Mouse (Mus musculus) intestine, embryonic 15.5 days (tissue): ENCODE results near the gene Rdm1. TPM values are rescaled to one million over a fixed set of nuclear protein-coding genes. Genes with fewer than 3 reads are reported as not detected.
A peak's percentile ranks its signal among the peaks of the same experiment; 100 is the strongest.
"Not testable (repeated sequence)": the region's sequence is repeated elsewhere in the genome, so short reads cannot be mapped to it uniquely, and the experiment has no call there.

ENCODE experiments used
- ATAC-seq: fragments of 200-750 bp; cut with Nextera tagmentation; 2 replicates; pipeline ENCODE4 v1.8.0; 2017; ENCODE audit warnings: moderate TSS enrichment, moderate library complexity
- H3K27ac ChIP-seq: fragments of 300-500 bp; sonication (generic); 2 replicates; pipeline ENCODE4 v1.5.1; 2015; ENCODE audit warnings: mild to moderate bottlenecking, inconsistent platforms
- H3K27me3 ChIP-seq: fragments of 300-500 bp; sonication (generic); replicated peaks from 2 replicates; pipeline ENCODE4 v1.6.1; 2015; ENCODE audit warnings: inconsistent platforms
- H3K36me3 ChIP-seq: fragments of 300-500 bp; sonication (generic); 2 replicates; pipeline ENCODE4 v1.6.1; 2015; ENCODE audit warnings: inconsistent platforms
- H3K4me1 ChIP-seq: fragments of 300-500 bp; sonication (generic); replicated peaks from 2 replicates; pipeline ENCODE4 v1.6.1; 2015; ENCODE audit warnings: inconsistent platforms
- H3K4me2 ChIP-seq: fragments of 300-500 bp; sonication (generic); replicated peaks from 2 replicates; pipeline ENCODE4 v1.6.1; 2015; ENCODE audit warnings: mild to moderate bottlenecking, inconsistent platforms
- H3K4me3 ChIP-seq: fragments of 300-500 bp; sonication (generic); replicated peaks from 2 replicates; pipeline ENCODE4 v1.5.1; 2015; ENCODE audit warnings: inconsistent platforms
- H3K9ac ChIP-seq: fragments of 300-500 bp; sonication (generic); 2 replicates; pipeline ENCODE4 v1.6.1; 2015; ENCODE audit warnings: inconsistent platforms
- H3K9me3 ChIP-seq: fragments of 300-500 bp; sonication (generic); 2 replicates; pipeline ENCODE4 v1.6.1; 2016; ENCODE audit warnings: inconsistent platforms
- WGBS: fragments of 180-500 bp; shearing (Covaris S2); methylation state at CpG from one replicate; pipeline ENCODE4 v1.1.7; 2015; 5-methylcytosine and 5-hydroxymethylcytosine counted together
- polyA plus RNA-seq: library from polyadenylated mRNA; unstranded; fragments of >200 nt; fragmentation: Nextera tagmentation; extraction: Ambion mirVana; gene quantifications from 2 replicates; pipeline ENCODE4 v1.2.1, GENCODE M21; 2015

Gene Rdm1
- polyA plus RNA-seq, 1 experiment from 2014 or later, result 34.5 TPM

GRCm38 (mm10) chr11:101645411-101646282, 18.7 kb downstream of the Rdm1 start:
- Histone ChIP-seq H3K9ac (peak overlapping the region; percentile 37), H3K27ac (peak overlapping the region; percentile 84), H3K4me3 (peak overlapping the region; percentile 28), H3K4me2 (peak overlapping the region; percentile 57)
- ATAC-seq, result peak; percentile 82
- not testable (repeated sequence) for H3K9me3 ChIP-seq, H3K4me1 ChIP-seq, H3K27me3 ChIP-seq, H3K36me3 ChIP-seq
- under 1% methylated on average over 44 of the region's 56 CpGs for WGBS

- peak overlapping the region; percentile 84 for H3K27ac ChIP-seq
- H3K4me1 ChIP-seq, ATAC-seq, H3K27me3 ChIP-seq, H3K36me3 ChIP-seq, H3K9me3 ChIP-seq: not testable (repeated sequence)
- H3K4me2 ChIP-seq, result peak overlapping the region; percentile 57
- peak overlapping the region; percentile 37 for H3K9ac ChIP-seq
- WGBS, result 11% methylated on average over 16 of the region's 16 CpGs
- H3K4me3 ChIP-seq, result peak overlapping the region; percentile 28
Measured at GRCm38 (mm10) chr11:101646283-101646794, 19.3 kb downstream of the Rdm1 start.

GRCm38 (mm10) chr11:101647093-101647492, 20.1 kb downstream of the Rdm1 start:
- not testable (repeated sequence) for H3K4me2 ChIP-seq, ATAC-seq, H3K27me3 ChIP-seq, H3K9ac ChIP-seq, H3K9me3 ChIP-seq, H3K36me3 ChIP-seq, H3K27ac ChIP-seq, H3K4me1 ChIP-seq, H3K4me3 ChIP-seq
- 91% methylated on average over 10 of the region's 10 CpGs for WGBS

GRCm38 (mm10) chr11:101656356-101656755, 29.4 kb downstream of the Rdm1 start:
- no peak for ATAC-seq
- 0 out of 2 replicates have a peak, but pooled peaks cover 4% of the 10 kb centered on the region for H3K27me3 ChIP-seq
- no peak overlapping the region for H3K27ac ChIP-seq
- H3K9me3 ChIP-seq, result no peaks in the 10 kb centered on the region
- peaks cover 4% of the 10 kb centered on the region; the same call in 1 of the 2 replicates for H3K4me1 ChIP-seq
- no peak overlapping the region for H3K9ac ChIP-seq
- H3K4me2 ChIP-seq, result no peak overlapping the region
- H3K36me3 ChIP-seq, result no peaks in the 10 kb centered on the region
- no peak overlapping the region for H3K4me3 ChIP-seq
- 84% methylated on average over 4 of the region's 4 CpGs for WGBS

GRCm38 (mm10) chr11:101657528-101657885, 30.5 kb downstream of the Rdm1 start:
- Histone ChIP-seq H3K9me3 (no peaks in the 10 kb centered on the region), H3K27ac (peak overlapping the region; percentile 87), H3K27me3 (0 out of 2 replicates have a peak, but pooled peaks cover 4% of the 10 kb centered on the region), H3K4me3 (0 out of 2 replicates have a peak overlapping the region, but pooled peaks have one; percentile 7), H3K36me3 (no peaks in the 10 kb centered on the region), H3K4me2 (peak overlapping the region; percentile 53), H3K9ac (peak overlapping the region; percentile 47), H3K4me1 (peaks cover 4% of the 10 kb centered on the region; the same call in 1 of the 2 replicates)
- ATAC-seq, result peak; percentile 48
- 5% methylated on average over 3 of the region's 3 CpGs for WGBS

GRCm38 (mm10) chr11:101657886-101658750, 31.1 kb downstream of the Rdm1 start:
- under 1% methylated on average over 38 of the region's 40 CpGs for WGBS
- H3K4me2 ChIP-seq, result peak overlapping the region; percentile 53
- not testable (repeated sequence) for H3K9me3 ChIP-seq, H3K4me1 ChIP-seq, H3K36me3 ChIP-seq, H3K27me3 ChIP-seq
- H3K9ac ChIP-seq, result peak overlapping the region; percentile 47
- peak overlapping the region; percentile 87 for H3K27ac ChIP-seq
- 0 out of 2 replicates have a peak overlapping the region, but pooled peaks have one; percentile 7 for H3K4me3 ChIP-seq
- ATAC-seq, result peak; percentile 94

- H3K4me1 ChIP-seq, result peaks cover 4% of the 10 kb centered on the region; the same call in 1 of the 2 replicates
- H3K4me3 ChIP-seq, result no peak overlapping the region
- 26% methylated on average over 10 of the region's 10 CpGs for WGBS
- peak; percentile 21 for ATAC-seq
- H3K9me3 ChIP-seq, result no peaks in the 10 kb centered on the region
- no peaks in the 10 kb centered on the region for H3K27me3 ChIP-seq
- H3K27ac ChIP-seq, result peak overlapping the region; percentile 80
- H3K9ac ChIP-seq, result no peak overlapping the region
- no peaks in the 10 kb centered on the region for H3K36me3 ChIP-seq
- H3K4me2 ChIP-seq, result 0 out of 2 replicates have a peak overlapping the region, but pooled peaks have one; percentile 14
Measured at GRCm38 (mm10) chr11:101658751-101659558, 32.0 kb downstream of the Rdm1 start.

- 71% methylated on average over 7 of the region's 7 CpGs for WGBS
- no peak for ATAC-seq
Measured at GRCm38 (mm10) chr11:101661191-101661590, 34.2 kb downstream of the Rdm1 start.

GRCm38 (mm10) chr11:101661786-101662185, 34.8 kb downstream of the Rdm1 start:
- no peaks in the 10 kb centered on the region for H3K27me3 ChIP-seq
- H3K27ac ChIP-seq, result no peak overlapping the region
- no peaks in the 10 kb centered on the region for H3K9me3 ChIP-seq
- no peaks in the 10 kb centered on the region for H3K36me3 ChIP-seq
- no peak for ATAC-seq
- H3K4me1 ChIP-seq, result peaks cover 5% of the 10 kb centered on the region
- H3K4me3 ChIP-seq, result no peak overlapping the region
- no peak overlapping the region for H3K9ac ChIP-seq
- WGBS, result 46% methylated on average over 5 of the region's 5 CpGs
- no peak overlapping the region for H3K4me2 ChIP-seq

More at GRCm38 (mm10) chr11:101661191-101661590, 34.2 kb downstream of the Rdm1 start:
- H3K9ac ChIP-seq, result no peak overlapping the region
- peaks cover 4% of the 10 kb centered on the region for H3K4me1 ChIP-seq
- H3K36me3 ChIP-seq, result no peaks in the 10 kb centered on the region
- no peak overlapping the region for H3K4me2 ChIP-seq
- H3K27me3 ChIP-seq, result no peaks in the 10 kb centered on the region
- H3K9me3 ChIP-seq, result no peaks in the 10 kb centered on the region
- H3K4me3 ChIP-seq, result no peak overlapping the region
- no peak overlapping the region for H3K27ac ChIP-seq

GRCm38 (mm10) chr11:101663229-101664027, 36.4 kb downstream of the Rdm1 start:
- no peaks in the 10 kb centered on the region for H3K27me3 ChIP-seq
- WGBS, result 49% methylated on average over 11 of the region's 11 CpGs
- ATAC-seq, result no peak

More at GRCm38 (mm10) chr11:101663229-101664027, 36.4 kb downstream of the Rdm1 start:
- Histone ChIP-seq H3K4me2 (no peak overlapping the region), H3K9me3 (no peaks in the 10 kb centered on the region), H3K27ac (no peak overlapping the region), H3K4me3 (no peak overlapping the region), H3K4me1 (peaks cover 13% of the 10 kb centered on the region), H3K36me3 (no peaks in the 10 kb centered on the region), H3K9ac (no peak overlapping the region)
